Mouse (Mus musculus) myocyte (in vitro differentiated cells): ENCODE data around the gene Ptpro. TPM values are rescaled to one million over a fixed set of nuclear protein-coding genes. Genes with fewer than 3 reads are reported as not detected.

Source experiments
- H3K27me3 ChIP-seq: one replicate; pipeline ENCODE4 v1.6.1; 2011; ENCODE audit not compliant: control insufficient read depth, insufficient read depth, insufficient read length
- H3K36me3 ChIP-seq: one replicate; pipeline ENCODE4 v1.6.1; 2011; ENCODE audit not compliant: control insufficient read depth, insufficient read depth
- H3K4me2 ChIP-seq: one replicate; pipeline ENCODE4 v1.6.1; 2011; ENCODE audit warnings: low read depth, control low read depth
- H3K4me3 ChIP-seq: one replicate; pipeline ENCODE4 v1.5.1; 2011; ENCODE audit warnings: mild to moderate bottlenecking, control low read depth, moderate library complexity
- H3K79me2 ChIP-seq: one replicate; pipeline ENCODE4 v1.6.1; 2011; ENCODE audit not compliant: control insufficient read depth, insufficient read depth
- H3ac ChIP-seq: one replicate; pipeline ENCODE4 v1.6.1; 2011; ENCODE audit not compliant: control insufficient read depth, insufficient read length
- CEBPB ChIP-seq: IDR thresholded peaks from 2 replicates; pipeline ENCODE4 v1.6.1; 2011; ENCODE audit warnings: mild to moderate bottlenecking, moderate library complexity; ENCODE audit not compliant: poor library complexity, insufficient read depth, severe bottlenecking
- E2F4 ChIP-seq: IDR thresholded peaks from one replicate; pipeline ENCODE4 v1.6.1; 2011; ENCODE audit warnings: mild to moderate bottlenecking, control low read depth, moderate library complexity; ENCODE audit not compliant: insufficient read depth
- MAX ChIP-seq: IDR thresholded peaks from one replicate; pipeline ENCODE4 v1.6.1; 2011; ENCODE audit warnings: low read depth, mild to moderate bottlenecking, control low read depth
- MYOD1 ChIP-seq, 3 experiments: IDR thresholded peaks; one replicate each; pipeline ENCODE4 v1.6.1; 2011; ENCODE audit warnings: control low read depth in 2 of 3, low read depth in 2 of 3, mild to moderate bottlenecking in 2 of 3, moderate library complexity in 1 of 3; ENCODE audit not compliant: insufficient read length in 2 of 3, control insufficient read depth in 1 of 3
- MYOG ChIP-seq, 3 experiments: IDR thresholded peaks; one replicate each; pipeline ENCODE4 v1.6.1; 2011; ENCODE audit warnings: control low read depth in 2 of 3, low read depth in 2 of 3, mild to moderate bottlenecking in 2 of 3; ENCODE audit not compliant: insufficient read length in 2 of 3, control insufficient read depth in 1 of 3, insufficient read depth in 1 of 3
- POLR2A ChIP-seq: IDR thresholded peaks from one replicate; pipeline ENCODE4 v1.6.1; 2011; ENCODE audit warnings: low read depth, mild to moderate bottlenecking, control low read depth, moderate library complexity; ENCODE audit not compliant: insufficient read length
- POLR2AphosphoS2 ChIP-seq: IDR thresholded peaks from one replicate; pipeline ENCODE4 v1.6.1; 2011; ENCODE audit warnings: low read depth, control low read depth; ENCODE audit not compliant: insufficient read length
- REST ChIP-seq: IDR thresholded peaks from one replicate; pipeline ENCODE4 v1.6.1; 2011; ENCODE audit warnings: mild to moderate bottlenecking, control low read depth, moderate library complexity; ENCODE audit not compliant: insufficient read depth, insufficient read length
- SRF ChIP-seq: IDR thresholded peaks from one replicate; pipeline ENCODE4 v1.6.1; 2011; ENCODE audit warnings: low read depth; ENCODE audit not compliant: control insufficient read depth, insufficient read length
- TCF12 ChIP-seq: IDR thresholded peaks from one replicate; pipeline ENCODE4 v1.6.1; 2011; ENCODE audit warnings: mild to moderate bottlenecking, control low read depth; ENCODE audit not compliant: poor library complexity, insufficient read depth, severe bottlenecking
- TCF3 ChIP-seq: IDR thresholded peaks from one replicate; pipeline ENCODE4 v1.6.1; 2011; ENCODE audit warnings: low read depth, control low read depth; ENCODE audit not compliant: insufficient read length
- USF1 ChIP-seq: IDR thresholded peaks from one replicate; pipeline ENCODE4 v1.6.1; 2011; ENCODE audit warnings: low read depth, mild to moderate bottlenecking, control low read depth, moderate library complexity
- polyA plus RNA-seq: library from polyadenylated mRNA; unstranded; fragments of >200 nt; fragmentation: generic; extraction: Trizol; gene quantifications from one replicate; pipeline ENCODE4 v1.2.1, GENCODE M21; 2012; ENCODE audit warnings: missing spikeins

Gene Ptpro
- polyA plus RNA-seq, 1 experiment: not detected

DNA sequence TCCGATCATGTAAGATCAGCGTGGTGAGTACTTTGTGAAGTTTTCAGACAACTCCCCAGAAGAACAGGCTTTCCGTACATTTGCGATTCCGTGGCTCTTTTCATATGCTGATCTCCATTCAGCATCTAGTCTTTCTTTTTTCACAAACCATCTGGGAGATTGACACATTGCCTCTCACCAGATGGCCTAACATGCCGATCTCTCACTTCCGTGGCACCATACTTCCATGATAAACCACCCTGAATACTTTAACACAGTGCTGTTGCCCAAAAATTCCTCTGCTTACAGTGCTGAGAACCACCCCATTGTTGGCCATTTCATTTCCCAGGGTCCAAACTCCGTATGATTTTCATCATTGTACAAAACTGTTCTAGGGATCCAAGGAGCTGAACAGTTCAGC is 20.4 kb downstream of the Ptpro start:
- no peak for TF ChIP-seq MAX
- no peak for TF ChIP-seq TCF12
- TF ChIP-seq POLR2A: no peak
- no peak for TF ChIP-seq POLR2AphosphoS2
- TF ChIP-seq REST: no peak
- TF ChIP-seq CEBPB: no peak
- no peak for TF ChIP-seq USF1
- TF ChIP-seq MYOD1 (IDR thresholded peaks at IDR 0.05; ENCODE audit: control insufficient read depth in 1 of 3, insufficient read length in 2 of 3, low read depth in 2 of 3): no peak
- TF ChIP-seq TCF3: no peak
- TF ChIP-seq SRF: no peak
- no peak for TF ChIP-seq MYOG (IDR thresholded peaks at IDR 0.05; ENCODE audit: control insufficient read depth in 1 of 3, insufficient read depth in 1 of 3, insufficient read length in 2 of 3, low read depth in 2 of 3)
- TF ChIP-seq E2F4: no peak
- H3K36me3 ChIP-seq: no peaks in the 10 kb centered on the region

DNA sequence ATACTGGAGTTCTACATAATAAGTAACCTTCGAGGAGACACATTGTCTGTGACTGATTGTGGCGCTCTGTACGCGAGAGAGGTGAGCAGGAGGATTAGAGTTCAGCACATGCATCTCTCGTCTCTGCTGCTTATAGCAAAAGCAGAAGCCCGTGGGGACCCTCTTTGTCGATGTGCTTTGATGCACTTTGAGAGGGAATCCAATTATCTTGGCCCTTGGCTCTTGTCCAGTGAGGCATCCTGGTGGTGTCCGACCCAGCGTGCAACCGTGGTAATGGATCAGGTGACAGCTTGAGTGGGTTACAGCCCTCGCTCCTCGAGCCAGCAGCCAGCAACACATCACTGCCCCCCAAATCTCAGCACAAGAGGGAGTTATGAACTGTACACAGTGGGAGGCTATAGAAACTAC is 25.5 kb downstream of the Ptpro start:
- TF ChIP-seq TCF12 (no peak), MYOD1 (IDR thresholded peaks at IDR 0.05; ENCODE audit: control insufficient read depth in 1 of 3, insufficient read length in 2 of 3, low read depth in 2 of 3) (no peak), POLR2A (no peak), USF1 (no peak), MYOG (IDR thresholded peaks at IDR 0.05; ENCODE audit: control insufficient read depth in 1 of 3, insufficient read depth in 1 of 3, insufficient read length in 2 of 3, low read depth in 2 of 3) (no peak), E2F4 (no peak), MAX (no peak), CEBPB (no peak), REST (no peak), SRF (no peak), POLR2AphosphoS2 (no peak), TCF3 (no peak)
- Histone ChIP-seq H3K27me3 (peaks cover 9% of the 10 kb centered on the region), H3K4me2 (no peak overlapping the region), H3K36me3 (no peaks in the 10 kb centered on the region), H3ac (no peak overlapping the region), H3K4me3 (no peak overlapping the region), H3K79me2 (no peaks in the 10 kb centered on the region)

More for the DNA sequence above, 20.4 kb downstream of the Ptpro start:
- H3K27me3 ChIP-seq: no peaks in the 10 kb centered on the region
- no peak overlapping the region for H3K4me3 ChIP-seq
- no peaks in the 10 kb centered on the region for H3K79me2 ChIP-seq
- no peak overlapping the region for H3K4me2 ChIP-seq
- H3ac ChIP-seq: no peak overlapping the region

DNA sequence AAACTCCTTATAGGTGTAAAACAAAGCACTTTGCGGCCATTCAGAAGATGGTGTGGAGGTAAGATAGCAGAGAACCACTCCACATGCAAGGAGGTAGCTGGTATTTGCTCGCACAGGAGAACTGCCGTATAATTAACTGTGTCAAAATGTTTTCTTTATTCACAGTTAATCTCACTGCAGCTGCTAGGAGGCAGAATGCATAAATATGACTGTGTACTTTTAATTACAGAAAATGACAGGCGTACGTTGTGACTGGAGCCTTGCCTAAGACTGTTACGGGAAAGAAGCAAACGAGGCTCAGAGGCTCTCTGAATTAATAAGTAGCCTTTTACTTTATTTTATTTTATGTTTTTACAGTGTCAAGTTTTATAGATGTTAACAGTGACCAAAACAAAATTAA is 27.5 kb downstream of the Ptpro start:
- no peak for TF ChIP-seq USF1
- no peak for TF ChIP-seq E2F4
- no peak for TF ChIP-seq MYOD1 (IDR thresholded peaks at IDR 0.05; ENCODE audit: control insufficient read depth in 1 of 3, insufficient read length in 2 of 3, low read depth in 2 of 3)
- Histone ChIP-seq H3ac (no peak overlapping the region), H3K27me3 (peaks cover 9% of the 10 kb centered on the region), H3K4me2 (no peak overlapping the region), H3K79me2 (no peaks in the 10 kb centered on the region), H3K4me3 (no peak overlapping the region), H3K36me3 (no peaks in the 10 kb centered on the region)

DNA sequence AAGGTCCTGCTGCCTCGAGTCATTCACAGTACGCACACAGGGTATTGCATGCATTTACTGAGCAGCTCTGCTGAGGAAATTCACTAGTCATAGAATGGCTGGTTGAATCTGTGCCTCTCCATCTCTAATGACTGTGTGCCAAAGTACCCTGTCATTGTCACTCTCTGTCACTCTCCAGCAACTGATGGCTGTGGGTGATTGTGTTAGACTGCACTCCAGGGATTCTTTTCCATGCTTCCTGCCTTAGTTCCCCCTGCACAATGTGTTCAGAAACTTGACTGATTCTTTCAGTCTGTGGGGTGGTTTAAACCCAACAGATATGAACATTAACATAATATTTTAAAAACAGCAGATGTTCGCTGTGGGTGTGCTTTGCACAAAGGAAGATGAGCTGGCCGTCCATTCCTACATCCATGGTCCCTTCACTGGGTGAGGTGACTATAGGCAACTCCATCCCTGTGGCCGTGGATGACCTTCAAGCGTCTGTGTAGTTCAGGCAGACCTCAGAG is 29.5 kb downstream of the Ptpro start:
- Histone ChIP-seq H3K36me3 (no peaks in the 10 kb centered on the region), H3K79me2 (no peaks in the 10 kb centered on the region), H3ac (no peak overlapping the region), H3K4me2 (no peak overlapping the region), H3K4me3 (no peak overlapping the region), H3K27me3 (peaks cover 9% of the 10 kb centered on the region)
- TF ChIP-seq SRF: no peak
- TF ChIP-seq TCF3: no peak
- TF ChIP-seq POLR2AphosphoS2: no peak

DNA sequence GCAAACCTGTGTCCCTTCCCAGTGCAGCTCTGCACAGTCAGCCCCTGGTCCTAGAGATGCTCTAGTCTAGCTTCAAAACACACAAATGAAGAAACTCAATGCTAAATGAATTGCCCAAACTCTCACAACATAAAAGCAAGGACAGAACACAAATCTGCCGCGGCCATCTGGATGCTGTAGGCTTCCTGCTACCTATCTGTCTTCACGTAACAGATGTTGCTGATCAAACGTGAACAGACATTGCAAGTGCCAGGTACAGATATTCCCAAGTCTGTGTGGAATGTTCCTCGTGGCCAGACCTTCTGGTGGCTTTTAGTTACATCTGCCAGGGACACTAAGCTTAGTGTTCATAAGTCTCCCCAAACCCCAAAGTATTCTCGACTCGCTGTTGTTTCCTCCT is 29.9 kb downstream of the Ptpro start:
- H3K4me3 ChIP-seq: no peak overlapping the region
- H3ac ChIP-seq: no peak overlapping the region
- no peaks in the 10 kb centered on the region for H3K36me3 ChIP-seq
- TF ChIP-seq SRF (no peak), USF1 (no peak), TCF3 (no peak), MYOG (IDR thresholded peaks at IDR 0.05; ENCODE audit: control insufficient read depth in 1 of 3, insufficient read depth in 1 of 3, insufficient read length in 2 of 3, low read depth in 2 of 3) (no peak), MAX (no peak), CEBPB (no peak), POLR2AphosphoS2 (no peak), E2F4 (no peak), MYOD1 (IDR thresholded peaks at IDR 0.05; ENCODE audit: control insufficient read depth in 1 of 3, insufficient read length in 2 of 3, low read depth in 2 of 3) (no peak), POLR2A (no peak), TCF12 (no peak), REST (no peak)
- H3K4me2 ChIP-seq: no peak overlapping the region
- H3K79me2 ChIP-seq: no peaks in the 10 kb centered on the region
- peaks cover 9% of the 10 kb centered on the region for H3K27me3 ChIP-seq
